Mouse (Mus musculus) forebrain, embryonic 10.5 days (tissue): ENCODE data around the gene Prr5l. TPM values are rescaled to one million over a fixed set of nuclear protein-coding genes. Genes with fewer than 3 reads are reported as not detected.

Source experiments
- DNase-seq: peaks from one replicate; pipeline ENCODE4 v3.0.0-alpha.2; 2017; ENCODE audit warnings: low spot score; ENCODE audit errors: extremely low spot score
- H3K27ac ChIP-seq: fragments of 300-500 bp; sonication (generic); 2 replicates; pipeline ENCODE4 v1.5.1; 2016; ENCODE audit warnings: mild to moderate bottlenecking
- H3K27me3 ChIP-seq: fragments of 300-500 bp; sonication (generic); 2 replicates; pipeline ENCODE4 v1.6.1; 2016; ENCODE audit warnings: mild to moderate bottlenecking; ENCODE audit not compliant: poor library complexity, severe bottlenecking
- H3K36me3 ChIP-seq: fragments of 300-500 bp; sonication (generic); replicated peaks from 2 replicates; pipeline ENCODE4 v1.6.1; 2016; ENCODE audit warnings: mild to moderate bottlenecking, moderate library complexity
- H3K4me1 ChIP-seq: fragments of 300-500 bp; sonication (generic); 2 replicates; pipeline ENCODE4 v1.6.1; 2016
- H3K4me3 ChIP-seq: fragments of 300-500 bp; sonication (generic); 2 replicates; pipeline ENCODE4 v1.5.1; 2016; ENCODE audit warnings: mild to moderate bottlenecking, moderate library complexity
- H3K9me3 ChIP-seq: fragments of 300-500 bp; sonication (generic); 2 replicates; pipeline ENCODE4 v1.6.1; 2016; ENCODE audit warnings: mild to moderate bottlenecking, moderate library complexity
- WGBS: fragments of 180-500 bp; shearing (Covaris S2); methylation state at CpG from one replicate; pipeline ENCODE4 v1.1.7; 2016; 5-methylcytosine and 5-hydroxymethylcytosine counted together
- polyA plus RNA-seq: library from polyadenylated mRNA; unstranded; fragments of >200 nt; fragmentation: Nextera tagmentation; extraction: Ambion mirVana; gene quantifications from 2 replicates; pipeline ENCODE4 v1.2.1, GENCODE M21; 2016

The Prr5l gene
- polyA plus RNA-seq, 1 experiment from 2014 or later: 25.4 TPM

- 94% methylated on average over 3 of the region's 3 CpGs for WGBS
- H3K36me3 ChIP-seq: no peaks in the 10 kb centered on the region
- H3K27ac ChIP-seq: no peak overlapping the region
- H3K4me1 ChIP-seq: peaks cover 28% of the 10 kb centered on the region
- no peak for DNase-seq
- no peaks in the 10 kb centered on the region for H3K27me3 ChIP-seq
- no peak overlapping the region for H3K4me3 ChIP-seq
- H3K9me3 ChIP-seq: no peaks in the 10 kb centered on the region
These were observed 55.8 kb downstream of the Prr5l start for GRCm38 (mm10) chr2:101826950-101827600.

DNA sequence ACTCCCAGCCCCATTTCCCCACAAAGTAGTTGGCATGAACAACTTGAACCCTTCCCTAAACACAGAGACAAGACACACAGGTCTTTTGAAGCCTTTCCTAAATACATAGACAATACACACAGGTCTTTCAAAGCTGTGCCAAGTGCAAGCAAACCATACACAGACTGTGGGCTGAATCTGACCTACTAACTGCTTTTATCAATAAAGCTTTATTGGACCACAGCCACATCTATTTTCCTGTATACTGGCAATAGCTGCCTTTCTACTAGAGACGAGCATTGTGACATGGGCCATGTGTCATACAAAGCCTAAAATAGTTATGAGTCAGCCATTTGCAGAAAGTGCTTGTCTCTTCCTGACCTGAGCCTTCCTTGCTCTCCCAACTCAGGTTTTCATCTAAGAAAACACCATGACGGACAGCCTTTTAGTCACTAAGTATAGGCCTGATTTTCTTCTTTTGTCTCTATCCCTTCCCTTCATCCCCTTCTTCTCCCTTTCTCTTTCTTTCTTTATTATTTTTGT is 56.6 kb downstream of the Prr5l start:
- H3K36me3 ChIP-seq: no peaks in the 10 kb centered on the region
- 80% methylated on average over 2 of the region's 2 CpGs for WGBS
- H3K27ac ChIP-seq: no peak overlapping the region
- no peaks in the 10 kb centered on the region for H3K9me3 ChIP-seq
- H3K4me3 ChIP-seq: no peak overlapping the region
- DNase-seq: no peak
- no peaks in the 10 kb centered on the region for H3K27me3 ChIP-seq
- H3K4me1 ChIP-seq: peaks cover 36% of the 10 kb centered on the region

GRCm38 (mm10) chr2:101825226-101826120 is 57.4 kb downstream of the Prr5l start:
- no peaks in the 10 kb centered on the region for H3K36me3 ChIP-seq
- WGBS: 89% methylated on average over 9 of the region's 9 CpGs
- H3K27ac ChIP-seq: no peak overlapping the region
- no peak for DNase-seq
- H3K27me3 ChIP-seq: no peaks in the 10 kb centered on the region
- H3K4me3 ChIP-seq: no peak overlapping the region
- H3K9me3 ChIP-seq: no peaks in the 10 kb centered on the region
- H3K4me1 ChIP-seq: peaks cover 35% of the 10 kb centered on the region

DNA sequence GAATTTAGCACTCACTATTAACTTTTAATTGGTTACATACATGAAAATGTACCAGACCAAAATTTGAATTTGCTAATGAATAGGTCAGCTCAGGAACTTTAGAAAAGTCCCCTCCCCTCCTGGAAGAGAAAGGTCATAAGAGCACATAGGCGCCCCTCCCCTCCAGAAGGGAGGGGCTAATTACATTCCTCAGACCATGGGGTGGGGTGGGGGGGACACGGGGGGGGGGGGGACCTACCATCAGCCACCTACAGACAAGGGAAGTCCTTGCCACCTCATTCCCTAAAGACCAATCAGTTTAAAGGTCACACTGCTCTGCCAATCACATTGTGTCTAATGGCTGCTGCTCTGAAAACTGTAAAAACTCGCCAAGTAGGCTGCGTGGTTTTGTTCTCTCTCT is 59.0 kb downstream of the Prr5l start:
- 58% methylated on average over 4 of the region's 4 CpGs for WGBS
- Histone ChIP-seq H3K36me3 (no peaks in the 10 kb centered on the region), H3K27me3 (no peaks in the 10 kb centered on the region), H3K4me3 (no peak overlapping the region), H3K27ac (no peak overlapping the region), H3K9me3 (no peaks in the 10 kb centered on the region), H3K4me1 (peaks cover 23% of the 10 kb centered on the region)
- DNase-seq: no peak

GRCm38 (mm10) chr2:101822785-101823184 is 60.0 kb downstream of the Prr5l start:
- H3K36me3 ChIP-seq: no peaks in the 10 kb centered on the region
- H3K27ac ChIP-seq: no peak overlapping the region
- H3K4me3 ChIP-seq: no peak overlapping the region
- no peak for DNase-seq
- no peaks in the 10 kb centered on the region for H3K27me3 ChIP-seq
- peaks cover 21% of the 10 kb centered on the region for H3K4me1 ChIP-seq
- H3K9me3 ChIP-seq: no peaks in the 10 kb centered on the region
- 85% methylated on average over 13 of the region's 13 CpGs for WGBS

GRCm38 (mm10) chr2:101820816-101821215 is 62.0 kb downstream of the Prr5l start:
- no peak overlapping the region for H3K4me3 ChIP-seq

DNA sequence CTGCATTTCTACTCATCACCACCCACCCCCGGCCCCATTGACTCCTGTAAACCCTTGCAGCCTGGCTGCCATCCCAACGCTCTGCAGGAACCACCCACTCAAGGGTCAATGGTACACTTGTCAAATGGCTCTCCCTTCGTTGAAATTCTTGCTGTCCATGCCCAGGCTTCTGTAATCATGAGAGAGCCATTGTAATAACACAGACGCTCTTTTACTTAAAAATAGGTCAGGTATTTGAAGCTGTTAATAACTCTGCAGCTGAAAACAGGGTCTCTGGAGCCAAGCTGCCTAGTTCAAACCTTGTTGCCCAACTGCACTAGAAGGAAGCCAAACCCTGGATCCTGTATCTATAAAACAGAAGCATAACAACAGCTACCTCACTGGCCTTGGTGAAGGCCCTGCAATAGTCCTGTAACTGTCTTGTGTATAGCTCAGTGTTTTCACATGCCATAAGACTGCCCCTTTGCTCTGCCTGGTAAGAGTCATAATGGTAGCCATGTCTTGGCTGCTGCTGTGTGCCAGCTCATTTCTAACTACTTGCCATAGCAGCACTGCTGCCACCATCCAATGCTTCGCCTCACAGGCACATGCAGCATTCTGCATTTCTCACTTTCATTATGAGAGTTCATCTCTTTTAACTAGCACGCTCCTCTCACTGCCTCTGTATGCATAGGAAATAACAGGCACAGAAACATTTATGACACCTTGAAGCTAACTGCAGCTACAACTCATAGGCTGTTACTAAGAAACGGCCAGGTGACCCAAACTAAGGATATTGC is 63.7 kb downstream of the Prr5l start:
- no peaks in the 10 kb centered on the region for H3K27me3 ChIP-seq
- no peaks in the 10 kb centered on the region for H3K36me3 ChIP-seq
- WGBS: 86% methylated on average over 7 of the region's 7 CpGs
- no peak for DNase-seq
- H3K4me3 ChIP-seq: no peak overlapping the region
- H3K4me1 ChIP-seq: peaks cover 19% of the 10 kb centered on the region
- H3K27ac ChIP-seq: no peak overlapping the region
- no peaks in the 10 kb centered on the region for H3K9me3 ChIP-seq

More at GRCm38 (mm10) chr2:101820816-101821215, 62.0 kb downstream of the Prr5l start:
- Histone ChIP-seq H3K4me1 (peaks cover 14% of the 10 kb centered on the region), H3K27ac (no peak overlapping the region), H3K27me3 (no peaks in the 10 kb centered on the region), H3K9me3 (no peaks in the 10 kb centered on the region), H3K36me3 (no peaks in the 10 kb centered on the region)
- WGBS: 82% methylated on average over 1 of the region's 1 CpGs
- no peak for DNase-seq

DNA sequence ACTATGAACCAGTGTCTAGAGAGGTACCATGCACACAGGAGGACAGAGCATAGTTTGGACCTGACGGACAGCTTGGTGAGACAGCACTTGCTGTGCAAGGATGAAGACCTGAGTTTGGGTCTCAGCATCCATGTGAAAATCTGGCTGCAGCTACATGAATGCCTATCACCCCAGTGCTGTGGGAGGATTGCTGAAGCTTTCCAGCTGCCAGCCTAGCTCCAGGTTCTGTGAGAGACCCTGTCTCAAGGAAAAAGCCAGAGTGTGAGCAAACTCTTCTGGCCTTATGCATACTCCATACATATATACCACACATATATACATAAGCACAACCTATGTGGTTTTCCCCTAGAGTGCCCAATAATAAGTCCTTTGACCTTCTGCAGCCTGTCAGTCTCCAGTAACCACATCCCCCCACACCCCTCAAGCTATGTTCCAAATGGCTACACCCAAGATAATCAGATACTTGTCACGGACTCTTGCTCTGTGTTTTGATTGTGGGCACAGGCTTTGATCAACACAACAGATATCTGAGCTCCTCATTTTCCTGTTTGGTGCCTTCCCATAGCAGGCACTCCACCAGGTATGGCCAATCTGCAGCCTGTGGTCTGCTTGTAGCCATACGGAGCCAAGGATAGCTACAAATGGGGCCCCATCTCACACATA is 66.0 kb downstream of the Prr5l start:
- Histone ChIP-seq H3K4me3 (no peak overlapping the region), H3K9me3 (no peaks in the 10 kb centered on the region), H3K27me3 (no peaks in the 10 kb centered on the region), H3K36me3 (no peaks in the 10 kb centered on the region), H3K27ac (no peak overlapping the region), H3K4me1 (peaks cover 10% of the 10 kb centered on the region)
- 85% methylated on average over 3 of the region's 3 CpGs for WGBS
- DNase-seq: no peak

DNA sequence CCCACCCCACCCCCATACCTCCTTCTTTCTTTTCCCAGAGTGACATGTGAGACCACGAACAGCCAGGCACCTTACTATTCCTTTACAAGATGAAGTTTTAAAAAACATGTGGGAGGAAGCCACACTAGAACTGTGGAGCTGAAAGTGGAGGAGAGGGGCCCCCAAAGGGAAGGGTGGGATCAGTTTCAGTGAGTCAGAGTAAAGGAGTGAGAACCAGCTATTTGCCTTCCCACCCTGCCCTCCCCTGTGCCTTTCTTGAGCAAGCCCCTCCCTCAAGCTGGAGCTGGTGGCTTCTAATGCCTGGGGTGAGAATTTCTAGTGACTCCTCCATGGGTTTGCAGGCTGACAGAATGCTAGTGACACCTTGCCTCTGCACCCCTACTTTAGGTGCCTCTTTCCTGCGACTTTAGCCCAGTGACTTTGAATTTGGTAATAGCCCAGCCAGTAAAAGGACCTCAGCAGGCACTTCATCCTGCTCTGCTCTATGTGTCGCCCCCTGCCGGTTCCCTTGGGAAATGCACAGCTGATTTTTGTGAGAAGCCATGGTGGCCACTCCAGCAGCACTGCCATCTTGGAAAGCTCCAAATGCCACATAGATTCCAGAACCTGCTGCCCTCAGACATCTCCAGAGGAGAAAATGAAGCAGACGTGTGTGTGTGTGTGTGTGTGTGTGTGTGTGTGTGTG is 67.4 kb downstream of the Prr5l start:
- peak; percentile 35 for DNase-seq
- Histone ChIP-seq H3K9me3 (no peaks in the 10 kb centered on the region), H3K36me3 (no peaks in the 10 kb centered on the region), H3K27ac (no peak overlapping the region), H3K27me3 (no peaks in the 10 kb centered on the region), H3K4me1 (0 out of 2 replicates have a peak, but pooled peaks cover 5% of the 10 kb centered on the region), H3K4me3 (no peak overlapping the region)
- WGBS: 37% methylated on average over 5 of the region's 5 CpGs

GRCm38 (mm10) chr2:101814272-101814625 is 68.6 kb downstream of the Prr5l start:
- H3K4me3 ChIP-seq: no peak overlapping the region
- WGBS: 88% methylated on average over 5 of the region's 5 CpGs
- DNase-seq: no peak
- H3K4me1 ChIP-seq: 0 out of 2 replicates have a peak, but pooled peaks cover 5% of the 10 kb centered on the region
- no peak overlapping the region for H3K27ac ChIP-seq
- H3K36me3 ChIP-seq: no peaks in the 10 kb centered on the region
- no peaks in the 10 kb centered on the region for H3K9me3 ChIP-seq
- no peaks in the 10 kb centered on the region for H3K27me3 ChIP-seq

- H3K9me3 ChIP-seq: no peaks in the 10 kb centered on the region
- no peak for DNase-seq
- no peaks in the 10 kb centered on the region for H3K27me3 ChIP-seq
- 76% methylated on average over 6 of the region's 6 CpGs for whole genome bisulfite sequencing
- H3K4me1 ChIP-seq: 0 out of 2 replicates have a peak, but pooled peaks cover 5% of the 10 kb centered on the region
- H3K27ac ChIP-seq: no peak overlapping the region
- H3K36me3 ChIP-seq: no peaks in the 10 kb centered on the region
- H3K4me3 ChIP-seq: no peak overlapping the region
These were observed 69.1 kb downstream of the Prr5l start for GRCm38 (mm10) chr2:101813581-101814271.
